Mouse (Mus musculus) liver, adult 2 months (tissue): ENCODE measurements at regions not wholly inside any gene's neighbourhood (a gene's known extent, or its start where the extent isn't known, plus 50 kb on each side); places are given as distances from the start of the nearest gene placed in this dataset.

ENCODE experiments used
- CTCF ChIP-seq: fragments of 200-500 bp; IDR thresholded peaks from 2 replicates; pipeline ENCODE4 v1.5.1; 2011; ENCODE audit warnings: low read depth, low read length, control low read depth
- POLR2A ChIP-seq: fragments of 200-500 bp; IDR thresholded peaks from 2 replicates; pipeline ENCODE4 v1.6.1; 2011; ENCODE audit warnings: low read length, control low read depth; ENCODE audit not compliant: insufficient read depth; ENCODE audit errors: extremely low read depth

DNA sequence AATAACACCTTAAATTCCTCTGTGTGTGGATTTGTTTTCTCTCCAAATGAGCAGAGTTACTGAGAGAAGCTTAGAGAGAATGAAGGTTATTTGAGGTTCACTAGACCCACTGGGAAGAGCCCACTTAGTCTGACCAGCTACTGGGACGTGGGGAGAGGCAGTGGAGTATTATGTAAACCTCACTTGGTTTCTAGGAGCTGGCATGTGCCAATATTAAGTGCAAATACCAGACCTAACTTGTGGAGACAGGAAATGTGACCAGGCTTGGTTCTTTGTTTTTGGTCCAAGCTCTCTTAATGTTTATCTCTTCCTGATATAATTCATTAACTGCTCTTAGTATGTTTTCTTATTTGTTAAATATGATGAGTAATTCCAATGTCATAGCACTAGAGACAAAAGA is 90.4 kb downstream of the Osr1 start:
- no peak for TF ChIP-seq CTCF
- no peak for TF ChIP-seq POLR2A
